Mouse (Mus musculus) CD8-positive naive resting alpha-beta T cell, adult 2 months (primary cell): ENCODE measurements around the gene Brinp1.
"Not testable (repeated sequence)": the region's sequence is repeated elsewhere in the genome, so short reads cannot be mapped to it uniquely, and the experiment has no call there.

Experiments used
- DNase-seq, 2 experiments: peaks; one replicate each; pipeline ENCODE4 v3.0.0; 2022; ENCODE audit warnings: low read depth in 2 of 2, low spot score in 2 of 2

Gene Brinp1

GRCm38 (mm10) chr4:68845964-68846363, 108.2 kb downstream of the Brinp1 start:
- no peak for DNase-seq

- not testable (repeated sequence) for DNase-seq
Measured at GRCm38 (mm10) chr4:68813997-68814396, 140.2 kb downstream of the Brinp1 start.

GRCm38 (mm10) chr4:68806502-68806901, 147.7 kb downstream of the Brinp1 start:
- DNase-seq = no peak

- no peak for DNase-seq
Measured at GRCm38 (mm10) chr4:68801923-68802855, 152.0 kb downstream of the Brinp1 start.

- no peak for DNase-seq
Measured at GRCm38 (mm10) chr4:68790003-68790402, 164.2 kb downstream of the Brinp1 start.

- DNase-seq = no peak
Measured at GRCm38 (mm10) chr4:68788477-68788999, 165.7 kb downstream of the Brinp1 start.

- no peak for DNase-seq
Measured at GRCm38 (mm10) chr4:68787642-68788041, 166.6 kb downstream of the Brinp1 start.

GRCm38 (mm10) chr4:68768256-68768655, 185.9 kb downstream of the Brinp1 start:
- DNase-seq = no peak

GRCm38 (mm10) chr4:68767393-68767792, 186.8 kb downstream of the Brinp1 start:
- no peak for DNase-seq

- DNase-seq = no peak
Measured at GRCm38 (mm10) chr4:68765772-68766573, 188.2 kb downstream of the Brinp1 start.

GRCm38 (mm10) chr4:68764937-68765336, 189.3 kb downstream of the Brinp1 start:
- DNase-seq = no peak

- no peak for DNase-seq
Measured at GRCm38 (mm10) chr4:68720983-68721382, 233.2 kb downstream of the Brinp1 start.
